Mouse (Mus musculus) gastrocnemius, postnatal 4 days (tissue): ENCODE data around the gene Parp4. TPM values are rescaled to one million over a fixed set of nuclear protein-coding genes. Genes with fewer than 3 reads are reported as not detected.

Source experiments
- total RNA-seq, 2 experiments: library from RNA; stranded (reverse); gene quantifications; 2 replicates each; pipeline ENCODE4 v1.2.3; 2021

Parp4 gene
- total RNA-seq, 2 experiments from 2014 or later: 15.4 to 15.5 TPM

Other genes starting within 250 kb of the Parp4 start
- not detected for gene Atp12a, start 210.6 kb upstream of the Parp4 start, total RNA-seq
- gene Rnf17, start 173.0 kb upstream of the Parp4 start, total RNA-seq: under 1 TPM in 1 of 2 experiments, not detected in 1; 0.32 TPM
- 1 to 10 TPM; 8.3 to 8.9 TPM for gene Cenpj, start 194 bp upstream of the Parp4 start, total RNA-seq
- gene Mphosph8, start 92.6 kb downstream of the Parp4 start, total RNA-seq: 10 to 100 TPM; 16.4 to 23.3 TPM
- 10 to 100 TPM; 28.8 to 29.3 TPM for gene Pspc1, start 202.7 kb downstream of the Parp4 start, total RNA-seq
- 10 to 100 TPM; 24.5 to 27.5 TPM for gene Zmym5, start 236.1 kb downstream of the Parp4 start, total RNA-seq